Mouse (Mus musculus): Measurements from ENCODE around the gene Trio.

- TF ChIP-seq CTCF (IDR thresholded peaks at IDR 0.05; ENCODE audit: low read depth, low read length) (no peak), TAL1 (conservative IDR thresholded peaks at IDR 0.05; ENCODE audit: low read depth, low read length) (no peak)
Observed at GRCm38 (mm10) chr15:27731818-27732217, 293.8 kb downstream of the Trio start.

Measured in G1E (cell line).